Mouse (Mus musculus) hindbrain, postnatal 0 days (tissue): ENCODE measurements at regions not wholly inside any gene's neighbourhood (a gene's known extent, or its start where the extent isn't known, plus 50 kb on each side); places are given as distances from the start of the nearest gene placed in this dataset.
"Not testable (repeated sequence)": the region's sequence is repeated elsewhere in the genome, so short reads cannot be mapped to it uniquely, and the experiment has no call there.

Experiments used
- ATAC-seq: fragments of 200-750 bp; cut with Nextera tagmentation; 2 replicates; pipeline ENCODE4 v1.8.0; 2017; ENCODE audit warnings: mild to moderate bottlenecking, moderate TSS enrichment, moderate library complexity
- DNase-seq: peaks from one replicate; pipeline ENCODE4 v3.0.0-alpha.2; 2015; ENCODE audit warnings: low spot score
- H3K27ac ChIP-seq: fragments of 300-500 bp; sonication (generic); 2 replicates; pipeline ENCODE4 v1.5.1; 2014; ENCODE audit warnings: mild to moderate bottlenecking
- H3K27me3 ChIP-seq: fragments of 300-500 bp; sonication (generic); 2 replicates; pipeline ENCODE4 v1.6.1; 2014; ENCODE audit warnings: low read length, mixed read lengths; ENCODE audit not compliant: insufficient read depth
- H3K36me3 ChIP-seq: fragments of 300-500 bp; sonication (generic); 2 replicates; pipeline ENCODE4 v1.6.1; 2014; ENCODE audit warnings: low read length, mixed read lengths; ENCODE audit not compliant: insufficient read depth
- H3K4me1 ChIP-seq: fragments of 300-500 bp; sonication (generic); 2 replicates; pipeline ENCODE4 v1.6.1; 2014; ENCODE audit warnings: antibody characterized with exemption, low read length, mixed read lengths; ENCODE audit not compliant: insufficient read depth
- H3K4me2 ChIP-seq: fragments of 300-500 bp; sonication (generic); 2 replicates; pipeline ENCODE4 v1.6.1; 2014; ENCODE audit warnings: low read depth, mild to moderate bottlenecking, low read length, moderate library complexity, mixed read lengths
- H3K4me3 ChIP-seq: fragments of 300-500 bp; sonication (generic); 2 replicates; pipeline ENCODE4 v1.5.1; 2014; ENCODE audit warnings: low read length
- H3K9ac ChIP-seq: fragments of 300-500 bp; sonication (generic); replicated peaks from 2 replicates; pipeline ENCODE4 v1.6.1; 2014; ENCODE audit warnings: mild to moderate bottlenecking, low read length, moderate library complexity, mixed read lengths
- H3K9me3 ChIP-seq: fragments of 300-500 bp; sonication (generic); 2 replicates; pipeline ENCODE4 v1.6.1; 2016; ENCODE audit warnings: low read length, mixed read lengths
- CTCF ChIP-seq: IDR thresholded peaks from 2 replicates; pipeline ENCODE4 v1.5.1; 2016; ENCODE audit warnings: antibody characterized with exemption, control low read depth, low read depth
- WGBS: fragments of 180-500 bp; shearing (Covaris S2); extraction: QIAGEN DNeasy Blood & Tissue Kit; methylation state at CpG from one replicate; pipeline ENCODE4 v1.1.7; 2014; 5-methylcytosine and 5-hydroxymethylcytosine counted together

GRCm38 (mm10) chr8:93443631-93444030 is 64.1 kb upstream of the Ces1h start:
- H3K4me3 ChIP-seq, H3K9ac ChIP-seq, ATAC-seq, H3K27ac ChIP-seq, H3K4me2 ChIP-seq, H3K9me3 ChIP-seq, DNase-seq, H3K36me3 ChIP-seq, H3K27me3 ChIP-seq, H3K4me1 ChIP-seq: not testable (repeated sequence)
- WGBS = 88% methylated on average over 2 of the region's 2 CpGs

GRCm38 (mm10) chr8:93441936-93442335 is 62.4 kb upstream of the Ces1h start:
- H3K9me3 ChIP-seq = no peaks in the 10 kb centered on the region
- no peak overlapping the region for H3K4me3 ChIP-seq
- TF ChIP-seq CTCF = no peak
- H3K27me3 ChIP-seq = no peaks in the 10 kb centered on the region
- no peak overlapping the region for H3K9ac ChIP-seq
- H3K27ac ChIP-seq = no peak overlapping the region
- H3K36me3 ChIP-seq = no peaks in the 10 kb centered on the region
- no peak overlapping the region for H3K4me2 ChIP-seq
- DNase-seq = no peak
- WGBS = 69% methylated on average over 3 of the region's 3 CpGs
- ATAC-seq = no peak
- no peaks in the 10 kb centered on the region for H3K4me1 ChIP-seq

DNA sequence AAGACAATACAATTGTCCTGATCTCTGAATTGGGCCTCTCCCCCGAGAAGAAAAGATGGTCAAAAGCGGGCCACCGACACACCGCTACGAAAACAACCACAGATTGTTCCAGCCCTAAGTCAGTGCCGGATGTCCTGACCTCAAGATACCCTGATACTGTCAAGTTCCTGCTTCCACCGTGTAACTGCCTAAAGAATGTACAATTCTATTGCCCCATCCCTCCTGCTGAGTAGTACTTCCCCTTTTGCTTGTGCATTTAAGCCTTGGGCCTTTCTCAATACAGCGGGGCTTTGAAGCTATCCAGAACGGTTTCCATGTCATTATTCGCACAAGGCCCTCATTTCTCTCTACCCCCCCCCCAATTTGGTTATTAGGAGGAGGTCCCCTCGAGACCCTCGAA is 57.1 kb upstream of the Ces1h start:
- not testable (repeated sequence) for H3K4me3 ChIP-seq, H3K4me2 ChIP-seq, ATAC-seq, H3K9ac ChIP-seq, H3K36me3 ChIP-seq, H3K4me1 ChIP-seq, H3K27me3 ChIP-seq, H3K9me3 ChIP-seq, H3K27ac ChIP-seq, DNase-seq
- WGBS = 62% methylated on average over 12 of the region's 12 CpGs

DNA sequence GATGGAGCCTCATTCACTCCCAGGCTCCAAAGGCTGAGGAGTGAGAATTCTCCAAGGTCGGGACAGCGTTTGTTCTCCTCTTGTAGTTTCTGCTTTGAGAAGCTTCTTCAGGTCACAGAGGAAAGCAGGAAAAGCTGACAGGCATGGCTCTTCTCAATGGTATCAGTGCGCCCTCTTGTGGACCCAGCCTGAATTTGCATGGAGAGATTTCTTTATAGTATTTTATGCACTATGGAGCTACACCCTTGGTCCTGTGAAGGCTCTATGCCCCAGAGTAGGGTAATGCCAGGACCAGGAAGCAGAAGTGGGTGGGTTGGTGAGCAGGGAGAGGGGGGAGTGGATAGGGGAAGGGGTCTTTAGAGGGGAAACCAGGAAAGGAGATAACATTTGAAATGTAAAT is 51.1 kb upstream of the Ces1h start:
- no peaks in the 10 kb centered on the region for H3K36me3 ChIP-seq
- DNase-seq (peak; percentile 89), ATAC-seq (0 out of 2 replicates have a peak, but pooled peaks have one; percentile 27)
- H3K4me1 ChIP-seq = no peaks in the 10 kb centered on the region
- H3K4me2 ChIP-seq = no peak overlapping the region
- H3K9me3 ChIP-seq = no peaks in the 10 kb centered on the region
- no peak overlapping the region for H3K9ac ChIP-seq
- H3K27me3 ChIP-seq = no peaks in the 10 kb centered on the region
- 5% methylated on average over 3 of the region's 3 CpGs for WGBS
- no peak overlapping the region for H3K4me3 ChIP-seq
- TF ChIP-seq CTCF = peak; percentile 93
- no peak overlapping the region for H3K27ac ChIP-seq
